Mouse (Mus musculus) lung, embryonic 15.5 days (tissue): ENCODE measurements around the gene Slc4a1. TPM values are rescaled to one million over a fixed set of nuclear protein-coding genes. Genes with fewer than 3 reads are reported as not detected.
A peak's percentile ranks its signal among the peaks of the same experiment; 100 is the strongest.

Experiments used
- ATAC-seq: fragments of 200-750 bp; cut with Nextera tagmentation; 2 replicates; pipeline ENCODE4 v1.8.0; 2017; ENCODE audit warnings: moderate number of reproducible peaks, borderline replicate concordance; ENCODE audit not compliant: low FRiP score, low TSS enrichment; ENCODE audit errors: extremely low read depth
- H3K27ac ChIP-seq: fragments of 300-500 bp; sonication (generic); 2 replicates; pipeline ENCODE4 v1.5.1; 2015; ENCODE audit warnings: moderate library complexity, mild to moderate bottlenecking, inconsistent platforms
- H3K27me3 ChIP-seq: fragments of 300-500 bp; sonication (generic); 2 replicates; pipeline ENCODE4 v1.6.1; 2015; ENCODE audit warnings: inconsistent platforms
- H3K36me3 ChIP-seq: fragments of 300-500 bp; sonication (generic); 2 replicates; pipeline ENCODE4 v1.6.1; 2015; ENCODE audit warnings: inconsistent platforms
- H3K4me1 ChIP-seq: fragments of 300-500 bp; sonication (generic); 2 replicates; pipeline ENCODE4 v1.6.1; 2015; ENCODE audit warnings: inconsistent platforms
- H3K4me2 ChIP-seq: fragments of 300-500 bp; sonication (generic); 2 replicates; pipeline ENCODE4 v1.6.1; 2015; ENCODE audit warnings: inconsistent platforms, mild to moderate bottlenecking, moderate library complexity
- H3K4me3 ChIP-seq: fragments of 300-500 bp; sonication (generic); 2 replicates; pipeline ENCODE4 v1.5.1; 2015; ENCODE audit warnings: mild to moderate bottlenecking, inconsistent platforms
- H3K9ac ChIP-seq: fragments of 300-500 bp; sonication (generic); 2 replicates; pipeline ENCODE4 v1.6.1; 2015; ENCODE audit warnings: inconsistent platforms
- H3K9me3 ChIP-seq: fragments of 300-500 bp; sonication (generic); 2 replicates; pipeline ENCODE4 v1.6.1; 2016; ENCODE audit warnings: inconsistent platforms
- WGBS: fragments of 180-500 bp; shearing (Covaris S2); methylation state at CpG from one replicate; pipeline ENCODE4 v1.1.7; 2015; 5-methylcytosine and 5-hydroxymethylcytosine counted together
- polyA plus RNA-seq: library from polyadenylated mRNA; unstranded; fragments of >200 nt; fragmentation: Nextera tagmentation; extraction: Ambion mirVana; gene quantifications from 2 replicates; pipeline ENCODE4 v1.2.1, GENCODE M21; 2015

Slc4a1 gene
- polyA plus RNA-seq, 1 experiment from 2014 or later: 10.1 TPM

DNA sequence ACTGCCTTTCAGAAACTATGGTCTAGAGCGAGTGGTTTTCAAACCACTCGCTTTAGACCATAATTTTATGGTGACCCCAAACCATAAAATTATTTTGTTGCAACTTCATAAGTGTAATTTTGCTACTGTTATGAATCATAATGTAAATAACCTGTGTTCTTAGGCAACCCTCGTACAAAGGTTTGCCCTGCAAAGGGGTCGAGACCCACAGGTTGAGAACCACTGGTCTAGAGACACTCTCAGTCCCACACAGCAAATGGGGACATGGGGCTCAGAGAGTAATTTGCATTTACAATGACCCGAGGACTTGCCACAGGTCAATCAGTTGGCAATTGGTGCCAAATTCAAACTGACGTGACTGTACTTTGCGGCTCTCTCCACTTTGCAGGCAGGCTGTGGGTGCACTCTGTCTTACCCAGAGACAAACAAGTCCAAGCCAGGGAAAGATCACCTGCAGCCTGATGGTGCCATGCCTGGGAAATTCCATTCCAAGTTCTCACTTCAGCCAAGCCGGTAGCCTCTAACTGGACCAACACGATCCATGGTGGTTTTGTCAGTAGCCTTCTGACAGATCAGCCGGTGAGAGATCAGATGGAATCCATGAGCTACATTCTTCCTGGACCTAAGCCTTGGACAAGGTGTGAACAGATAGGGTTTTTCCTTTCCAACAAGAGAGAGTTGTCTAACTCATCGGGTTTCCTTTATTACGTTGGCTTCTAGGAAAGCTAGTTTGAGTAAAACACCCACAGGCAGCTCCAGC is 6.1 kb upstream of the Slc4a1 start:
- WGBS: 77% methylated on average over 12 of the region's 12 CpGs
- Histone ChIP-seq H3K9me3 (no peaks in the 10 kb centered on the region), H3K27ac (no peak overlapping the region), H3K4me2 (no peak overlapping the region), H3K36me3 (no peaks in the 10 kb centered on the region), H3K4me3 (no peak overlapping the region), H3K4me1 (peaks cover 19% of the 10 kb centered on the region), H3K9ac (no peak overlapping the region), H3K27me3 (peaks cover under 1% of the 10 kb centered on the region; the same call in 1 of the 2 replicates)
- ATAC-seq: no peak

DNA sequence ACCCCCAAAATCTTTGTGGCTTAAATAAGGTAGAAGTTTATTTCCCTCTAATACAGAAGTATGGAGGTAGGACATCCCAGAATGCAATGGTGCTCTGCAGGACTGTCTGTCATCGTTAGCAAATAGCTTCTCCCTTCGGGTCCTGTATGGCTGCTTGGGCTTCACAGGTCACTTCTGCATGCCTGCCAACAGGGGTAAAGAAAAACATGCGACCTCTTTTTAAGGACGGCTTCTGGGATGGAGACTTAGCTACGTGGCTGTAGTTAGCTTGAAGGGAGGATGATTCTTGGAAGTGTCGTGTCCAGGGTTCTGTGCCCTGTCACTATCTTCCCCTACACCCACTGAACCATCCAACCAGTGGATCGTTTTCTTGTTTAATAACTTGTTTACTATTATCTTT is 4.3 kb upstream of the Slc4a1 start:
- Histone ChIP-seq H3K27me3 (no peaks in the 10 kb centered on the region; the same call in 1 of the 2 replicates), H3K4me2 (no peak overlapping the region), H3K36me3 (no peaks in the 10 kb centered on the region), H3K27ac (no peak overlapping the region), H3K4me3 (no peak overlapping the region), H3K4me1 (peaks cover 6% of the 10 kb centered on the region), H3K9ac (no peak overlapping the region), H3K9me3 (no peaks in the 10 kb centered on the region)
- no peak for ATAC-seq
- WGBS: 34% methylated on average over 7 of the region's 7 CpGs

DNA sequence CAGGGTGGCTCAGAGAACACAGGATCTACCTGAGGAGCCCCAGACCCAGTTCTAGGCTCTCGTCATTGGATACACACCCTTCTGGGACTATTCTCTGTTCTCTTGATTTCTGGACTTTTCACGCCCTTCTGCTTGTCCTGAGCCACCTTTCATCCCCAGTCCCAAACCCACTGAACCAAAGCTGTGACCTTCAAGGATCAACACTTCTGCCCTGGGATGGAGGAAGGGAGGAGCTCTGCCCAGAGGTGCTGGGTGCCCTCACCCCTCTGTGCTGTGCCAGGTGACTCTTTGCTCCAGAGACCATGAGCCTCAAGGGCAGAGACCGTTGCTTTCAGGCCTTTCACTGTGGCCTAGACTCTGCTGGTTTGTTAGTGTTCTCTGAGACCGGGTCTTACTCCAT is 3.3 kb upstream of the Slc4a1 start:
- no peak overlapping the region for H3K9ac ChIP-seq
- no peak for ATAC-seq
- no peak overlapping the region for H3K27ac ChIP-seq
- H3K36me3 ChIP-seq: no peaks in the 10 kb centered on the region
- H3K4me2 ChIP-seq: no peak overlapping the region
- no peaks in the 10 kb centered on the region for H3K4me1 ChIP-seq
- WGBS: 68% methylated on average over 4 of the region's 4 CpGs
- no peaks in the 10 kb centered on the region for H3K9me3 ChIP-seq
- no peaks in the 10 kb centered on the region; the same call in 1 of the 2 replicates for H3K27me3 ChIP-seq
- no peak overlapping the region for H3K4me3 ChIP-seq

DNA sequence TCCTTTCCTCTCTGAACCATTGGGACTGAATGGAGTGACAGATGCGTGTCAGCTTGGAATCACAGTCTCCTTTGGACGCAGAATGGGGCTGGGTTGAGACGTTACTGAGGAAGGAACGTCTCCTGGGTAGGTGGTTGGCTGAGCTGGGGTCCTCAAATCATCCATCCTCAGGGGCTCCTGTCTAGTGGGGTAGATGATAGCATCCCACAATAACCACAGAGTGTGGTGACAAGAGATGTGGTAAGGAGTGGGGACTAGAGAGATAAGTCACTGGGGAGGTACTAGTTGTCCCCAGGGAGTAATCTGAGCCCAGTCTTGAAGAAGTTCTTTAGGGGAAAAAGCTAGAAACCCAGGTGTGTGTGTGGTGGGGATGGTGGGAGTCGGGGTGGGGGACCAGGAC is 2.3 kb upstream of the Slc4a1 start:
- H3K4me1 ChIP-seq: no peaks in the 10 kb centered on the region
- no peaks in the 10 kb centered on the region for H3K9me3 ChIP-seq
- H3K27me3 ChIP-seq: no peaks in the 10 kb centered on the region; the same call in 1 of the 2 replicates
- no peak overlapping the region for H3K27ac ChIP-seq
- no peak overlapping the region for H3K4me2 ChIP-seq
- no peaks in the 10 kb centered on the region for H3K36me3 ChIP-seq
- WGBS: 74% methylated on average over 5 of the region's 5 CpGs
- ATAC-seq: no peak
- H3K4me3 ChIP-seq: no peak overlapping the region
- no peak overlapping the region for H3K9ac ChIP-seq

DNA sequence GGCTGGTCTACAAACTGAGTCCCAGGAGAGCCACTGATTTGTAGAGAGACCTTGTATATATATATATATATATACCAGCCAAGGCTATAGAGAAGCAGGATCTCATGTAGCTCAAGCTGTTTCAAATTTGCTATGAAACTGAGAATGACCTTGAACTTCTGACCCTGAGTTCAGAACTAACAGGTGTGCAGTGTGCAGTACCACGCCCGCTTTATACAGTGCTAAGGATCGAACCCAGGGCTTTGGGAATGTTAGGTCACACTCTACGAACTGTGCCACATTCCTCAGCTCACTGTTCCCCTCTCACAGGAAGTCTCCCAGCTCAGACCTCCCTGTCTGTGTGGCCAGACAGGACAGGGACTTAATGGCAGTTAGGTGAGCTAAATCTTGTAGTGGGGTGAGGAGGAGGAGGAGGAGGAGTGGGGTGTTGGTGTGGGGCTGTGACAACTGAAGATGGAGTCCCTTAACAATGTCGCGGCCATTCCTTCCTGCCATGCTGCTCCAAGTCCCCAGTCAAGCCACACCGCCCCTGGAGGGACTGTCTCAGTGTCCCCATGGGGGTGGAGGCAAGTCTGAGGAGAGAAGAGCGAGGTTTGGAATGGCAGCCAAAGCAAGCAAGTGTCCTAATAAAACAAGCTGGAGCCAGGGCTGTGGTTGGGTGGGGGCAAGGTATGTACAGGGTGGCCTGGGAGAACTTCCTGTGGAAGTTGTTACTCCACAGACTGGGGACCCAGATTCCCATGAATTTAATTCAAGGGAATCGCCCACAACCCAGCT is 1.7 kb upstream of the Slc4a1 start:
- Histone ChIP-seq H3K27me3 (no peaks in the 10 kb centered on the region; the same call in 1 of the 2 replicates), H3K4me1 (no peaks in the 10 kb centered on the region), H3K9ac (no peak overlapping the region), H3K4me2 (no peak overlapping the region), H3K36me3 (no peaks in the 10 kb centered on the region), H3K9me3 (no peaks in the 10 kb centered on the region), H3K4me3 (no peak overlapping the region), H3K27ac (no peak overlapping the region)
- WGBS: 65% methylated on average over 9 of the region's 9 CpGs
- ATAC-seq: no peak

DNA sequence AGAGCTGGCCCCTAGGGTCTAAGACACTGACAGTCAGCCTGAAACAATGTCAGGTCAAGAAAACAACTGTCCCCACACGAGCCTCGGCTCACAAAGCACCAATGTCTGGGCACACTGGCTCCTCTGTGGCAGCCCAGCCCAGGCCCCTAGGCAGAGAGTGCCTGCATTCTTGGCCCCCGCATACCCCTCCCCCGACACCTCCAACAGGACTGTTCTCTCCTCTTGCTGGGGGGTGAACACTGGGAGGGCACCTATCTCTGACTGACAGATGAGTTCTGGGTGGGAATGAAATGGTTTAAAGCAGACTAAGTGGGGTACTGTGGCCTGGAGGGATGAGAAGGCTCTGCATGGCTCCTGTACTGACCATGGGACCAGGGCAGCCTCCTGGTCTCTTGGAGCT is 304 bp downstream of the Slc4a1 start:
- no peaks in the 10 kb centered on the region for H3K9me3 ChIP-seq
- H3K4me2 ChIP-seq: no peak overlapping the region
- no peak overlapping the region for H3K9ac ChIP-seq
- no peaks in the 10 kb centered on the region for H3K36me3 ChIP-seq
- H3K4me3 ChIP-seq: no peak overlapping the region
- 43% methylated on average over 4 of the region's 4 CpGs for WGBS
- no peak for ATAC-seq
- H3K4me1 ChIP-seq: no peaks in the 10 kb centered on the region
- no peaks in the 10 kb centered on the region for H3K27me3 ChIP-seq
- H3K27ac ChIP-seq: no peak overlapping the region

DNA sequence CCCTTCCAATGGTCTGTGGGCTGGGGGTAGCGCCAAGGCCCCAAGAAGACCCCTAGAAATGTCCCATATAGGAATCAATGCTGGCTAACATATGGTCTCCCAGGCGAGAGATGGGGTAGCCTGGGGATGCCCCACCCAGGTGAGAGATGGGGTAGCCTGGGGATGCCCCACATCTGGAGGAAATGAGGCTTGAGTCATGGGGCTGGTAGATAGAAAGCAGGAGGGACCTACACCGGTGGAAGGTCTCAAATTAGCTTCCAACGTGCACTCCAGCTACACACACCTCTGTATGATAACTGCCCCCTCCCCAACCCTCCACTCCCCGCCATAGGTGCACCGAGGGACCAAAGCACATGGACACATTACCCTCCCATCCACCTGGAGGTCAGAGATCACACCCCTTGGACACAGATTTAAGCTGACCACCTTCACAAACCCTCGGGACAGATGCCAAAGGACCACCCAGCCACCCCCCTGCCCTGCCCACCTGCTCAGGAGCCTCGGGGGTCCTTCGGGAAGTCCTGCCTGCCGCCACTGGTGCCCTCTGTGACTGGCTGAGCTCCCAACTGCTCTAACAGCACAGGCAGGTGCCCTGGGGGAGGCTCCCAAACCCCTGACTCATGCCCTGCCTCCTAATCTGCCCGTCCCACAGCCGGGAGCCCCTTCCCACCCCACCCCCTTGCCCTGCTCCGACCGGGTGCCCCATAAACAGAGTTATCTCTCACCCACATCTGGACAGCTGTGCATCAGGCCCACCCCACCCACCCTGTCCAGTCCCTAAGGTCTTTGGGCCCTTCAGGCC is 1.2 kb downstream of the Slc4a1 start:
- no peaks in the 10 kb centered on the region for H3K27me3 ChIP-seq
- no peak overlapping the region for H3K4me2 ChIP-seq
- H3K9ac ChIP-seq: no peak overlapping the region
- no peaks in the 10 kb centered on the region for H3K36me3 ChIP-seq
- H3K4me1 ChIP-seq: no peaks in the 10 kb centered on the region
- no peak overlapping the region for H3K4me3 ChIP-seq
- H3K27ac ChIP-seq: no peak overlapping the region
- peak; percentile 76; the same call in 1 of the 2 replicates for ATAC-seq
- H3K9me3 ChIP-seq: no peaks in the 10 kb centered on the region
- 65% methylated on average over 14 of the region's 14 CpGs for WGBS

DNA sequence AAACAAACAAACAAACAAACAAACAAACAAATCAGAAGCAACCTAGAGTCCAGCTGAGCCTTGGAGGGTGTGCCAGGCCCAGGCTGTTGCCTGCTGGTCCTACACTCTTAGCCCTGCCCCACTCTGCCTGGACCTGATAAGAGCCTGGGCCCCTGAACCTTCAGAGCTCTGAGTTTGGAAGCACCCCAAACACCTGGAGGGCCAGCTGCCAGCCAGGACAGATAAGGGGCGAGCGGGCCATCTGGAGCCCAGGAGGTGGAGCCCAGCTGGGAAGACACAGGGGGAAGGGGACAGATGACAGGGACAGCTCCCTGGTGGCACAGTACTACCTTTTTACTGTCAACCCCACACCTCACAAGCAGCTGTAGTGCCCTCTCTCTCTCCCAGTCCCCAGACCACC is 2.4 kb downstream of the Slc4a1 start:
- no peak overlapping the region for H3K4me3 ChIP-seq
- ATAC-seq: no peak; the same call in 1 of the 2 replicates
- no peaks in the 10 kb centered on the region for H3K9me3 ChIP-seq
- H3K27ac ChIP-seq: no peak overlapping the region
- no peak overlapping the region for H3K4me2 ChIP-seq
- H3K27me3 ChIP-seq: no peaks in the 10 kb centered on the region; the same call in 1 of the 2 replicates
- 17% methylated on average over 2 of the region's 2 CpGs for WGBS
- H3K9ac ChIP-seq: no peak overlapping the region
- no peaks in the 10 kb centered on the region for H3K4me1 ChIP-seq
- no peaks in the 10 kb centered on the region for H3K36me3 ChIP-seq

DNA sequence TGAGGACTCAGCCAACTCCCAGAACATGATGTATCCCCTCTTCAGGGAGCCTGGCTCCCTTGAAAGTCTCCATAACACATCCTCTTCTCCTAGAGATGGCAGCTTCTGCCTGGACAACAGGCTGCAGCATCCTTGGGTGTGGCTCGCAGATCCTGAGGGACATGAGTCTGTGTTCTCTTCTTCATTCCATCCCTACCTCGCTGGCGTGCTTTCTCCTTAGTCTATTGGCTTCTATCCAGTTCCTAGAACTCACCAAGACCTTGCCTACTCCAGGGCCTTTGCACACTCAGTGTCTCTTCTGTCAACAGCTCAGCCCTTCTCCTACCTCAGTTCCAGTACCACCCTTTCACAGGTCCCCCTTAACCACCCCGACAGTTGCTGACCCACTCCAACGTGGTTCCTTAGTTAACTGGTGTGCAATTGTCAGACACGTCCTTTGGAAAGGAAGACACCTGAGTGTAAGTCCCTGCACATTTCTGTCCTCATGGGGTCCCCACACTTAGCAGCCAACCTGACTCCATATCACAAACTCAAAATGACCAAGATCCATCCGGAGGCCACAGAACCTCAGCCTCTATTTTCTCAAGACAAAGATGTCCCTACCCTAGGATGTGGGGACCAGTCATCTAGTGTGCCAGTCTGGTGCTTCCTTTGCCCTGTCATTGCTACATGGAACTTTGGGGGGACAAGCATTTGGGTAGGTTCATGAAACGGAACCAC is 4.1 kb downstream of the Slc4a1 start:
- WGBS: 81% methylated on average over 8 of the region's 8 CpGs
- H3K27ac ChIP-seq: no peak overlapping the region
- peaks cover 3% of the 10 kb centered on the region; the same call in 1 of the 2 replicates for H3K27me3 ChIP-seq
- H3K9ac ChIP-seq: no peak overlapping the region
- H3K4me3 ChIP-seq: no peak overlapping the region
- H3K9me3 ChIP-seq: no peaks in the 10 kb centered on the region
- no peaks in the 10 kb centered on the region for H3K4me1 ChIP-seq
- H3K4me2 ChIP-seq: no peak overlapping the region
- no peak for ATAC-seq
- H3K36me3 ChIP-seq: no peaks in the 10 kb centered on the region

DNA sequence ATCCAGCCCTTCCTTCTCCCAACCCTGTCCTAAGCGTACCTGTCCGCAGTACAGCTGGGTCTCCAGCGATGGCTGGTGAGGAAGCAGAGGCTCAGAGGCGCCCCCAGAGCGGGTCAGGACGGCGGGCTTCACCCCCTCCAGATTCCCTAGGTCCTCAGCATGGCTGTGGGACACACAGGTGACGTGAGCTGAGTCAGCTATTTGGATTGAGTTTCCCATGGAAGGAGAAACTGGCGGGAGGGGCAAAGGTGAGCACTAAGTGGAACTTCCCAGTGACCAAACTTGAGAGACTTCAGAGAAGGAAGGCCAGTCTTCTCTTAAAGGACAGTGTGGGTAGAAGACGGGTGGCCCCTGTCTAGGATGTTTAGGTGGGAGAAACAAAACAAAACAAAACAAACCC is 7.6 kb downstream of the Slc4a1 start:
- Histone ChIP-seq H3K4me1 (no peaks in the 10 kb centered on the region), H3K9me3 (no peaks in the 10 kb centered on the region), H3K4me2 (no peak overlapping the region), H3K36me3 (no peaks in the 10 kb centered on the region), H3K27me3 (peaks cover 7% of the 10 kb centered on the region; the same call in 1 of the 2 replicates), H3K4me3 (no peak overlapping the region), H3K27ac (no peak overlapping the region), H3K9ac (no peak overlapping the region)
- WGBS: 60% methylated on average over 10 of the region's 10 CpGs
- ATAC-seq: no peak

DNA sequence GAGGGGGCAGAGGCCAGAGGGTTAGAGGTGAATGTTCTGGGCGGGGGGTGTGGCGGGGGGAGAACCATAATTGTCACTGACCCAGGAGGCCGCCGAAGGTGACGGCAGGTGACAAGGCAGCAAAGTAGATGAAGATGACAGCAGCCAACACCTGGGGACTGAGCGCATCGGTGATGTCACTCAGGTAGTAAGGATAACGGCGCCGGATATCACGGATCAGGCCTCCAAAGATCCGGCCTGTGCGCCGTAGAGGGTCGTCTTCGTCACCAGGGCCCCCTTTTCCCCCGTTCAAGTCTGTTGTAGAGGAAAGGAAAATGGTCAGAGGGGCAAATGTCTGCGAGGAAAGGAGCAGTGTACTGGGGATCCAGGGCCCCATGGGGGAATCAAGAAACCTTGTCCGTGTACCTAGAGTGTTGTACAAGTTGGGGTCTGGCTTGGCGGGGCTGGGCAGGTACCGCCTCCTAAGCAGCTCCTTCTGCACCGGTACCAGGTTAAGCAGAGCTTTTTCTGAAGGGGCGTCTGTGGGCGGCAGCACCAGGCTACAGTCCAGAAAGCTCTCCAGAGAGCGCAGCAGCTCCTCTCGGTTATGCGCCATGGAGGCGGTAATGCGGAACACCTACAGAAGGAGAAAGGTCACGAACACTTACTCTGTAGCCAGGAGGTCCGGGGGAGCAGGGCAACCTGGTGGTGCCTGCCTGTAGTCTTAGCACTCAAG is 9.2 kb downstream of the Slc4a1 start:
- no peaks in the 10 kb centered on the region for H3K4me1 ChIP-seq
- H3K27me3 ChIP-seq: peaks cover 10% of the 10 kb centered on the region; the same call in 1 of the 2 replicates
- H3K27ac ChIP-seq: no peak overlapping the region
- no peaks in the 10 kb centered on the region for H3K9me3 ChIP-seq
- H3K9ac ChIP-seq: no peak overlapping the region
- no peak overlapping the region for H3K4me2 ChIP-seq
- H3K4me3 ChIP-seq: no peak overlapping the region
- ATAC-seq: no peak
- H3K36me3 ChIP-seq: no peaks in the 10 kb centered on the region
- WGBS: 66% methylated on average over 31 of the region's 31 CpGs
